Mouse (Mus musculus): Measurements from ENCODE around the gene Ccdc88c.
"Not testable (repeated sequence)": the region's sequence is repeated elsewhere in the genome, so short reads cannot be mapped to it uniquely, and the experiment has no call there.

The Ccdc88c gene

DNA sequence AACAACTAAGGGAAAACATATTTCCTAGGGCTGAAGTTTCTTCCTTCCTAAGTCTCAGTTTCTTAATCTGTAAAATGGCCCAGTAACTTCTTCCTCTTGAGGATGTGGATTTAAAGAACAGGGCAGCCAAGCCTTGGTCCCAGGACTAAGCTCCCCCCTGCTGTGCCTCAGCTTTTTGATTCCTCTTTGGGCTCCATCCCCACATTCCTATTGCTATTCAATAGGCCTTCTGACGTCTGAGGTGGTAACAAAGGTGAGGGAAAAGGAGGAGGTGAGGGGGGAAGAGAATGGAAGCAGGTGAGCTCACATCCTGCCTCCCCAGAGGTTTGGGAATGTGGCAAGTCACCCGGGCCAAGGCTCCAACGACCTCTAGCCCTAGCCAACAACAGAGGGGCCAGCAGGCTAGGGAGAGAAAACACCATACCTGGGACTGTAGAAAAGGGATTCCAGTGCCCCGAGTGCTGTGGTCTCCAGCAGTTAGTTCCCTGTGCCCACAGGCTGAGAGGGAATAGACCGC lies 12.4 kb downstream of the Ccdc88c start:
- DNase-seq (ENCODE audit: low spot score in 2 of 2) = no peak

DNA sequence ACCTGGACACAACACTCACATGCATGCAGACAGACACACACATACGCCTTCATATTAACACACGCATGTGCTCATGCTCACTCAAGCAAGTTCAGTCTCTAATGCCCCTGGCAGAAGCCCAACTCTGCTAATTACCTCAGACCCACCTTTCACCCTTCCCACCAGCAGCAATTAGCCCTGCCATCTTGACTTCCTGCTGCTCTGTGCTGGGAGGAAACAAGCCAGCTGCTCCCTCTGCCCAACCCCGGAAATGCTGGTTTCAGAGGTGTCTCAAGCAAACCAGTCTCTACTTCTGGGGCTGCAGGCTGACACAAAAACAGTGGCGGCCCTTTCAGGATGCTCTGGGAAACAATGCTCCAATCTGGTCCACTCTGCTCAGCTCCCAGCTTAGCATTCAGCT lies 12.9 kb downstream of the Ccdc88c start:
- no peak for DNase-seq (ENCODE audit: low spot score in 2 of 2)

DNA sequence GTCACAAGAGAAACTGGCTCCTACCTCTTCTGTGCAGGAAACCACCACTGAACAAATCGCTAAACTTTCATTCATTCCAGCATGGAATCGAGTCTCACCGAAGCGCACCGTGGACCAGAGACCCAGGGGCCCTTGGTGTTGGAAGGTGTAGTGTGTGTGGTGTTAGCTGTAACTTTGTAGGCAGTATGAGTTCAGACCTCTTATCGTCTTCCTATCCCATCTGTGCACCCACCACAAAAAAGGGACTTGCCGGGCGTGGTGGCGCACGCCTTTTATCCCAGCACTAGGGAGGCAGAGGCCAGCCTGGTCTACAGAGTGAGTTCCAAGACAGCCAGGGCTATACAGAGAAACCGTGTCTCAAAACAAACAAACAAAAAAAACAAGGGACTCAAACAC lies 13.7 kb downstream of the Ccdc88c start:
- no peak for DNase-seq (ENCODE audit: low spot score in 2 of 2)

DNA sequence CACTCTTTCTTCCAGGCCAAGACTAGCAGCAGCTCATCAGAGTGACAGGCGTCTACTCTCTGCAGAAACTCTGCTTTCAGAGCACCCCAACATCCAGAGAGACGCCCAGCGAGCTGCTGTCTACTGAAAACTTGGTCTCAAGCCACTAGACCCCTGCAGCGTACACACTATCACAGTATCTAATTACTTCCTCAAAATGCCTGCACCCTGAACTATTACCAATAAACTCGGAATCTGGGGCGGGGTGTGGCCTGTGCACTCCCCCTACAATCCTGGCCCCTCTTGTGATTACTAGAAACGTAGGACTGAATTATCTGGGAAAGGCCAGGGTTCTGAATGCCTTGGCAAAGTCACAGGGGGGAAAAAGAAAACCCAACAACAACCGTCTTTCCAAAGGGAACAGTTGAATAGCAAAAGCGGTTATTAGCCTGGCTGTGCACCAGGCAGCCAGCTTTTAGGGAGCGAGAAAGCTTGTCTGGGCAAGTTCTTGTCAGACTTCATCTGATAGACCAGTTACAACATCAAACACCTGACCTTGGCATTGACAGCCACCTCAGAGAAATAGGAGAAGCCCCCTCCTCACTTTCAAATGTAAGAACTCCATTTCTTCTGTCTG lies 14.2 kb downstream of the Ccdc88c start:
- DNase-seq (ENCODE audit: low spot score in 2 of 2) = no peak

DNA sequence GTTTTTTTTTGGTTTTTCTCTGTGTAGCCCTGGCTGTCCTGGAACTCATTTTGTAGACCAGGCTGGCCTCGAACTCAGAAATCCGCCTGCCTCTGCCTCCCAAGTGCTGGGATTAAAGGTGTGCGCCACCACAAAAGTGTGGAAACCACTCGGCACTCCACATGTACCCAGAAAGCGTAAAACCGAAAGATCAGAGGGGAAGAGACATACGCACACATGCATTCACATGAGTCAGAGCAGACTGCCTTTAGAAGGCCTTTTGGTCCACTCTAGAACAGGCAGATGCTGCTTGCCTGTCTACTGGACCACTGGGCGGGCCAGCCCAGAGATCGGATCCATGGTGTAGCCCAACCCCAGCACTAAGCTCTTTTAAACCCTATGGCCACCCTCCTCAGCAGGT lies 15.2 kb downstream of the Ccdc88c start:
- not testable (repeated sequence) for DNase-seq (ENCODE audit: low spot score in 2 of 2)

DNA sequence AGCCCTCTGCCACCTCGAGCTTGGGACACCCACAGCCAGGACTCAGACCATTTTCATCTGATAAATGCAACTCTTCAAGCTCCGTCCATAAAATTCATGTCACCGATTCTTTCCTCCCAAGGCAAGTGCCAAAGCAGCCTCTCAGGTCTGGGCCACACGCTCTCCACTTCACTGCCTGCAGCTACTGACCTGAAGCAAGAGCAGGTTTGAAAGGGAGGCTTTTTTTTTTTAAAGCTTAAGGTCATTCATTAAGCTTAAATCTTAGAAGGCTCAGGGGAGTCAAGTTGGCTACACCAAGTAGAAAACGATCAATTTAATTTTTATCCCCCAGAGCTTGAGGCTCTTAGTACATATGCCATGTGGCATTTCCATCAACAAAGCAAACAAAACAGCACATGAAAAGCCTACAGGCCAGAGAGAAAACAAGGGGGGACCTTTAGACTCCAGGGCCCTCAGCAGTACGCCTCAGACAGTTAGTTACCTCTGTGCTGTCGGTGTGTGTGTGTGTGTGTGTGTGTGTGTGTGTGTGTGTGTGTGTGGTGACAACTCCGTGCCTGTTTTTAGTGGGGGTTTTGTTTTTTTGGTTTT lies 15.7 kb downstream of the Ccdc88c start:
- no peak for DNase-seq (ENCODE audit: low spot score in 2 of 2)

DNA sequence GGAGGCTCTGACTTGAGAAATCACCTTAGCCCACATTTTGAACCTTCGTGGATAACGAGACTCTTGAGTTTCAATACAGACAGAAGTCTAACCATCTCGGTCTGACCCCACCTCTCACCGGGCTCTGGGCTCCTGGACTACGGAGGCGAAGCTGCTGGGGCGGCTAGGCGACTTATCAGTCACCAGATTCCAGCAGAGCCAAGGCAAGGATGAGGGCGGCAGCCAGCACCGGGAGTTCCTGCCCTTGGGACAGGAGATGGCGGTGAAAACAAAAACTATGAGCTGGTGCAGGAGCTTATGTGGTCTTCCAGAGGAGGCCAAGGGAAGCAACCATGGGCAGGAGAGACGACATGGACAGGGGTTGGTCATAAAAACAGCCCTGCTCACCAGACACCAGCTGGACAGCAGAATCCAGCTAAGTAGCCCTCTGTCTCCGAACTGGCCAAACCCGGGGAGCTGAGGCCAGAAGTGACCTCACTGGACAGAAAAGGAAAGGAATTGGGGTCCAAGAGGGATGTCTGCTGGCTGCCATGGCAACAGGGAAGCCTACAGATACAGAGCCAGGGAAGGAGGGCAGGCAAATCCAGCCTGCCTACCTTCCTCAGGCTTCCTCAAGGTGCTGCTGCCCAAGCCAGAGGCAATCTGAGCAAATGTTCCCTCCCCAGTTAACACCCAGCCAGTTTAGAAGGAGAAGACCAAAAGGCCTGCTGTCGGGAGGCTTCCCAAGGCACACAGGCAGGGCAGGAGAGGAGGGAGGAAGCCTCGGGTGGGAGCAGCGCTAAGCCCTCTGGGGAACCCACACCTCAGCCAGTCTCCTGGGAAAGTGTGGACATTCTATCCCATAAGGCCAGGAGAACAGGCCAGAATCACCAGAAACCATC lies 16.4 kb downstream of the Ccdc88c start:
- DNase-seq (ENCODE audit: low spot score in 2 of 2) = no peak

DNA sequence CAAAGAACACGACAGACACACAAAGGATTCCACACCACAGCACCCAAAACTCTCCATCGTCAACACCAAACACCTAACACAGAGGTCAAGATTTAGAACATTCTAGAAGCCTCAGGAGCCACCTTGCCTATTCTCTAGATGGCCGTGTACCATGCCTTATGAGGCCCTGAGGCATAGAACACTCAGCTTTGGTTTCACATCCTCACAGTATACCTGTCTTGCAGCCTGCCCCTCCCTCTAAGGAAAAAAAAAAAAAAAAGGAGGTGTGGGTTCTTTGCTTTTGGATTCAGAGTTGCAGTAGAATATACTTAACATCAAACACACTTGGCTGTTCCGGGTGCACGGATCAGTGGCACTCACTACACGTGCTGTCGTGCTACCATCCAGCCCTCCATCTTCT lies 17.8 kb downstream of the Ccdc88c start:
- DNase-seq (ENCODE audit: low spot score in 2 of 2) = no peak

DNA sequence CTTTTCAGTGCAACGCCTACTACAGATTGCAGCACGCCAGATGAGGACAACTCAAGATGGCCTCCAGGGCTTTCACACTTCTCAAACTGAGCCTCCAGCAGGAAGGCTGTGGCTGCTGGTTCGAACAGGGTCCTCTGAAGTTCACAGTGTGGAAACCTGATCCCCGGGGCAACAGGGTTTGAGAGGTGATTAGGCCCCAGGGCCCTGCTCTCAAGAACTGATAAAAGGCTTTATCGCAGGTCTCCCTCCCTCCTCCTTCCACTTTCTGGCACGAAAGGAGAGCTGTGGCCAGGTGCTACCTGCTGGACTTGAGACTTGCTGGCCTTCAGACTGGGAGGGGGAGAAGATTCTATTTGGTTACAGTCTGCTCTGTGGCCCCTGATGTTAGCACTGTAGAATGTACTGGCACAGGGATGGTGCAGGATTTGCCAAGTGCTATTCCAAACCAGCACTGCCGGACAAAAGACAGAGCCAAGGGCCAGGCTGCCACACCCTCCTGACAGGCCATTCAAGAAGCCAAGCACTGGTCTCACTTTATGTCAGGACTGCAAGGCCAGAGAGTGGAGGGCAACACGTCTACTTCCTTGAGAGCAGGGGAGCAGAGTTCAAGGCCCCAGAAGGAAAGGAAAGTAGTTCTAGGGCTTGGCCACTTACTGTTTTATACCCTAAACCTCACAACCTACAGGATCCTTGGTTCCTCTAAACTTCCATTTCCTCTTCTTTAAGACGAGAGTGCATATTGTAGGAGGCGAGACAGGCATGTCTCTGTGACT lies 18.5 kb downstream of the Ccdc88c start:
- no peak for DNase-seq (ENCODE audit: low spot score in 2 of 2)

DNA sequence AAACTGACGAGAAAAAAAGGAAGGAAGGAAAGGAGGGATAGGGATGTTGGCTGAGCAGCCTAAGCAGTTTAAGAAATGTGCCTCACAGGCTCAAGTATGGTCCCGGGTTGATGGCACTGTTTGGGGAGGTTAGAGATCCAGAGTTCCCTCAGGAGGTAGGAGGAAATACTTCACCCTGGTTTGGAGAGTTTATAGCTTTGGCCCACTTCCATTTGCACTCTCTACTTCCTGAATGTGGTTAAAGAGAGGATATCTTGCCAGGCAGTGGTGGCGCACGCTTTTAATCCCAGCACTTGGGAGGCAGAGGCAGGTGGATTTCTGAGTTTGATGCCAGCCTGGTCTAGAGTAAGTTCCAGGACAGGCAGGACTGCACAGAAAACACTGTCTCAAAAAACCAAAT lies 19.6 kb downstream of the Ccdc88c start:
- DNase-seq (ENCODE audit: low spot score in 2 of 2) = no peak

DNA sequence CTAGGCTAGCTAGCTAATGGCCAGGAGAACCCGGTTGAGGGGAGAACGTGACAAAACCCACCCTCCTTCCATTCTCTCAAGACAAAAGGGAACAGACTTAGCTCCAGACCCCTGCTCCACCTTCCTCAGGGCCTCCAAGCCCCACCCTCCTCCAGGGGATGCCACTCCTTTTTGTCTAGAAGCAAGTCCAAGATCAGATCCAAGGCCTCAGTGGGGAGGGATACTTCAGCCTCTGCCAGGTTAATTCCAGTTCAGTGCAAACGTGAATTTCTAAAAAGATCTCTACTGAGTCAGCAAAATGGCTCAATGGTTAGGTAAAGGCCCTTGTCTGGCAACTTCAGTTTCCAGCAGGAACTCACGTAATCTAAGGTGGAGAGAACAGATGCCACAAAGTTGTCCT lies 20.2 kb downstream of the Ccdc88c start:
- DNase-seq (ENCODE audit: low spot score in 2 of 2) = no peak

DNA sequence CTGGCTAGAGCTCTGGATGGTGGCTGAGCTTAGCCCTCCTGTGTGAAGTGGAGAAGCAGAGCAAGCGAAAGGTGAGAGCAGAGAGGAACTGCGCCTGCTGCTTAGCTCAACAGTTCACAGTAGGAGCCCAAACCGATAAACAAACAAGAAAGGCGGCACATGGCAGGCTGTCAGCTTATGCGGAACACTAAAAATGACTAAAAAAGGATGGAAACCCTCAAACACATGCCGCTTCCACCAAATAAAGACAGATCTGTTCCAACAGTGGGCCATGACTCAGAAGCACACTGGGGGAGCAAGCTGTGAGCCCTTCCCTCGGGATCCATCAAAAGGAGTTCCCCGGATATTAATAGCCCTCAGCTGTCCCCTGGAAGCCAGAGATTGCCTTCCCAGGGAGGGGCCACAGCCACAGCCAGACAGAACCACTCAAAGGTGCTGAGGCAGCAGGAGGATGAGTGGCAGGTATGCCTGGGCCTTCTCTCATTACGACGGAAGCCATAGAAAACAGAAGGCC lies 20.8 kb downstream of the Ccdc88c start:
- DNase-seq (ENCODE audit: low spot score in 2 of 2) = peak; percentile 58 to 75

DNA sequence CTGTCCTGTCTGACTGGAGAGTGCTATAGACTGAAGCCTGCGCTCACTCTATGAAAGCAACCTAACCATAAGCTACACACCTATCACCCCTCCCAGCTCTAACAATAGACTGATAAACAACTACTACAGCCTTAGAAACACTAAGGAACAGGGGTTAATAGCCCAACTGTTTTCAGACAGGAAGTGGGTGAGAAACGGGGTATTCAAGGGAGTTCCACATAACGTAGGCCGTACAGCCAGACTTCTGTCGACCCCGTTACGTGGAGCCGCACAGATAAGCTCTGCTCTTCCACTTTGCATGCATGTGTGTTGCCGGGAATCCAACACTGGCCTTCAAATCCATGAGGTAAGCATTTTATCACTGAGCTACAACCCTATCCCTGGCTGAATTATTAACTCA lies 21.4 kb downstream of the Ccdc88c start:
- DNase-seq (ENCODE audit: low spot score in 2 of 2) = no peak

DNA sequence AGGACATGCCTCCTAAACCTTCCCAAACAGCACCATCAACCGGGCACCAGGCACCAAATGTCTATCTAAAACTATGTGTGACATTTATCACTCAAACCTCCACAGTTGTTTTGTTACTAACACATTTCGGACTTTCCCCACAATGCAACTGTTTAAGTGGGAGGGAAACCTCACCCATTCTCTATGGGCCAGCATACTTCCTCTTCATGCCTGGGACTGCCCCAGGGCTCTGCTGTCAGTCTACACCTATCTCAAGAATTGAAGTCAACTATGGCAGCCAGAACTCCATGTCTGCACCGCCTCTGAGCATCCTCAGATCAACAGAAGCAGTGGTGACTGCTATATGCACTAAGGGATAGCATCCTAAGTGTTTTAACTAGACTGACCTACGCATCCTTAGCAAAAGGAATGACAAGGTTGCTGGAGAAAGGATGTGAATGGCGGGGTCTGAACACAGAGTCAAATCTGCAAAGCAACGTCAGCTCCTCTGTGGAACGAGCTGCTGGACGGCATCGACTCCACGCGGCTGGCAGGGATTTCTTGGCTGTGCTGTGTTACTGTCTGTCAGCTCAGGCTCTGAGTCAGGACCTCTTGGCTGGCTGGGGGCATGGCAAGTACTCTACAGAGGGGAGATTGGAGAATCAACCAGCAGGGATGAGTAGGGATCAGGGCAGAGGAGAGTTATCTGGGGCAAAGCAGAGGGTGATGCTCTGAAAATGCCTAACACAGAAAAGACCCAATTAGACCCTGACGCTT lies 23.0 kb downstream of the Ccdc88c start:
- no peak for DNase-seq (ENCODE audit: low spot score in 2 of 2)

DNA sequence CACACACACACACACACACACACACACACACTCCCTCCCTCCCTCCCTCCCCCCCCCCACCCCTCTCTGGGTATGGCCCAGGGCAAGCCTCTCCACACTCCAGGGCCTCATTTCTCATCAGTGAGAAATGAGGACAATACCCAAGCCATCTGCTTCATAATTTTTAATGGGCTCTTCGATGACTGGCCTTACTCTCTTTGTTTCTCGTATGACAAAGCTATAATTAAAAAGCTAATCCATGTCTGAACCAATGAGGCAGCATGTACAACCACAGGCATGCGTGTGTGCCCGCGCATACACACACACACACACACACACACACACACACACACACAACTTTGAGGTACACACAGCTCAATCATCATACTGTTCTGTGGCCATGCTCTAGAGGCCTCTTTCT lies 23.9 kb downstream of the Ccdc88c start:
- DNase-seq (ENCODE audit: low spot score in 2 of 2) = no peak

DNA sequence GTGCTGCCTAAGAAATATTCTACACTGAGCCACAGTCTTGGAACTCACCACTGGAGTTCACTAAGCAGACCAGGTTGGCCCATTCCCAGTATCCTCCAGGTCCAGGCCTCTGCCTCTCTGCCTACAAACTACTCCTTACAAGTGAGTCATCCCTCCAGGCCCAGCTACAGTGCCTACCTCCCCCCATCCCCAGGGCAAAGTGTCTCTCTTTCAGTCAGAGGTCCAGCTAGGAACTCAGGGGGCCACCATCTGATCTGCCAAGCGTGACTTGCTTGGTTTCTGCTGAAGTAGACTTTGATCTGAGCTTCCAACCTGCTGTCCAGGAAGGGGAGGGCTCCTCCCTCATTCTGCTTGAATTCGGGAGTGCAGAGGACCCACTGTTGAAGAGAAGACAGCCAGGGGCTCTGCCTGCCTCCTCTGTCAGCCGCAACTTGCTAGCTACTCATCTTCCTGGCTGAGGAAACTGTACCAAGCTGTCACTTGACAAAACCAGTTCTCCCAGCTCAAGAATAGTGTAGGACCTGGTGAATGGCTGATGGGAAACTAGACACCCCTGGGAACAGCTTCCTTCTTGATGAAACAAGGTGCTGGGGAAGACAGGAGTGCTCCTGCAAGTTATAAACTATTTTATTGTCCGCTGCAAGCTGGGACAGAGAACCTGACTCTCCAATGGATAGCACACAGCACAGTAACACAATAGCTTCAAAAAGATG lies 25.9 kb downstream of the Ccdc88c start:
- DNase-seq (ENCODE audit: low spot score in 2 of 2) = no peak

DNA sequence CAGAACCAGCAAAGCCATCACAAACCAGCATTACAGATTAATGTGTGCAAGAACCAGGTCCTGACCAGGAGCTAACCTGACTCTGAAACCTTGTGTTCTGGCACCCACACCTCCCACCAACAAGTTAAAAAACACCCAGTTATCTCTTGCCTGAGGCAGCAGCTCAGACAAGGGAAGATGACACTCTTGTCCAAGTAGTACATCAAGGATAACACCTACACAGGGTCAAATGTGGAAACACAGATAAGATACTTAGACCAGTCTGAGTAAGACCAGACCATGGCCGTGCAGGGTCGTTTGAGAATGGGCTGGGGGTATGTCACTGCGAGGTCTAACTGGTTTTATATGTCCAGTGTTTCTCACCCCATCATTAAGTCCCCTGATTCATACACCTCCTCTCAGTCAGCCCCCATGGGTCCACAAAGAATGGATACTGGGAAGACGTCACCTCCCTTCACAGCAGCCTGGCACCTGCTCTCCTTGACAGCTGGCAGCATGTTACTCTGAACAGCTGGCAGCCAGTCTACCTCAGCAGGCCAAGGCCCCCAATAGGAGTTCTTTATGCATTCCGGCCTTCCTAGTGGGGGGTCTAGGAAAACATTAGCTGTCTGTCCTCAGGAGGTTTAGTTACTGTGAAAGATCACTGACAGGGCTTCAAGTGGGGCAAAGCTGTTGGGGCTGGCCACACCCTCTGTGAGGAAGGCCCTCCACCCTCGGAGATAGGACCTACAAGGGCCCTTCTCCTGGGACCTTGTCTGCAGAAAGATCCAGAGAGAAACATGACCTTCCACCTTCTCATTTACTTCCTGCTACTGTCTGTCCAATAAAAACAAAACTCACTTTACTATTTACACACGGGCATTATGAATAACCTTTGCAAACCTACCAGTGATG lies 29.5 kb downstream of the Ccdc88c start:
- DNase-seq (ENCODE audit: low spot score in 2 of 2) = no peak

DNA sequence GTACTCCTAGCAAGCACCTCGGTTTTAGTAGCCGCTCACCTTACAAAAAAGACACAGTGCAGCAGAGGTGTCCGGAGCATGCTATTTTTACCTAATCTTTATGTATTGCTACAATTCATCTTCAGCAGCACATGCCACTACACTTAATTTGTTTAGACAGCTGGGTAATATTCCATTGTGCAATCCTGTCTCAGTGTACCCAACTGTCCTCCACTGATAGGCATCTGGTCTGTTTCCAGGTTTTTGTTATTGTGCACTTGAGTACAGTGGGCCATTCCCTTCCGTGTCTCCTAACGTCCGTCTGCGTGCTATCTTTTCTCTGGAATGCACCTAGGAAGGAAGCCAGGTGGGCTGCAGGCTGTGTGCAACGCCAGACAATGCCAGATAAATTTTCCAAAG lies 30.3 kb downstream of the Ccdc88c start:
- no peak for DNase-seq (ENCODE audit: low spot score in 2 of 2)

DNA sequence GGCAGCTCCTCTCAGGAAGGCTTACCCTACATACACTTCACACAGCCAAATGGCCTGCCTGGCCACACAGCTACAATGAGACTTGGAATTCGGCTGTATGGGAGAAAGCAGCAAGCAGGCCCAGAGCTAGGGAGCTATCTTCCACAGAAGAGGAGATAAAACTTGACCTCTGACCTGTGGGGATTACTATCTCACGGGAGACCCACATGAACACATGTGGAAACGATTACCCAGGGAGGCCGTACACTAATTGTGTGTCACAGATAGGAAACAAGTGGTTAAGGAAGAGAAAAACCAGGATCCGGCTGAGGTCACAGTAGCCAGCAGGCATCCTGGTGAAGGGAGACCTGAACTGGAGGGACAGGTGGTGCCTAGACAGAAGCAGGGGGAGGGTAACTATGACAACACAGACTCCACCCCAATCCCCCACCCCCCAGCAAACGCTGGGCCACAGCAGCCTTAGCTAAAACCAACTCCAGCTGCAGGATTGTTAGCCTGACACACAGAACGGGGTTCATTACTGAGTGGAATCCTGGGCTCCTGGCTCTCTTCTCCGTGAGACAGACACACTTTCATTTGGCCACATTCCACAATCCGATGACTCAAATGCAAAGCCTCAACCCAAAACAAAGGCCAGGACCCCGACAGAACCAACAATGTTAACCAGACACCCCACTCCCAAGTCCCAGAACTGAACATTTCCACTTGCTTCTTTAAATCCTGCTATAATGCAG lies 30.9 kb downstream of the Ccdc88c start:
- no peak for DNase-seq (ENCODE audit: low spot score in 2 of 2)

Data from right cerebral cortex, postnatal 10 days (tissue).